Mouse (Mus musculus) lung, postnatal 10 days (tissue): ENCODE measurements around the gene Odc1.
"Not testable (repeated sequence)": the region's sequence is repeated elsewhere in the genome, so short reads cannot be mapped to it uniquely, and the experiment has no call there.

ENCODE experiments used
- DNase-seq: peaks from one replicate; pipeline ENCODE4 v3.0.0; 2021

Gene Odc1

DNA sequence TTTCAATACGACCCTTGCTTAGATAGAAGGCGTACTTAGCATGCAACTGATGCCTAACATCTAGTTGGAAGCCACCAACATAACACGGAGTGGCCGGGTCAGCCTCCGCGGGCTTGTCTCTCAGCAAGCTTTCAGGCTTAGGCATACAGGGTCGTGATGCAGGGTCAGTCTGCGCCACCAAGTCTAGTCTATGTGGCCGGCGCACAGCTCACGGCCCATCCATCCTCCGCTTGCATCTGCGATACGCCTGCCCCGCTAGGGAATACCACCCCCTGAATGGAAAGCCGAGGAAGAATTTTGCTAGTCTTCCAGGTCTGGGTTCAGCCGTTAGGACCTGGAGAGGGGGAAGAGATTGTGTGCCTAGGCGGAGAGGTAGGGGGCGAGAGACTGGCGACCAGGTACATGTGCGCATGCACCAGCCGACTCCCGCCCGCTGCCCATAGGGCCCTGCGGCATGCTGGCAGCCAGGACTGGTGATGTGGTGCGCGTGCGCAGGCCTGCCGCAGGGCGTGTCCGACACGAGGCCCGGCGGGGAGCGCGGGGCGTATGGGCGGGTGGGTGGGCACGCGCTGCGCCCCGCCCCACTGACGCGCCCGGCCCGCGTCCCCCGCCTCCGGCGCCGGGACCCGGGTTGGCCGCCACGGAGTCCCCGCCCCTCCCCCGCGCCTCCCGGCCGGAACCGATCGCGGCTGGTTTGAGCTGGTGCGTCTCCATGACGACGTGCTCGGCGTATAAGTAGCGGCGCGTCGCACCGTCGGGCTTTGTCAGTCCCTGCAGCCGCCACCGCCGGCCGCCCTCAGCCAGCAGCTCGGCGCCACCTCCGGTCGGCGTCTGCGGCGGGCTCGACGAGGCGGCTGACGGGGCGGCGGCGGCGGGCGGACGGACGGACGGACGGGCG is at the start of gene Odc1:
Gene Odc1 (plus strand): TSS at position 586 of the 898 bp plus-strand sequence.
- peak; percentile 98 for DNase-seq

DNA sequence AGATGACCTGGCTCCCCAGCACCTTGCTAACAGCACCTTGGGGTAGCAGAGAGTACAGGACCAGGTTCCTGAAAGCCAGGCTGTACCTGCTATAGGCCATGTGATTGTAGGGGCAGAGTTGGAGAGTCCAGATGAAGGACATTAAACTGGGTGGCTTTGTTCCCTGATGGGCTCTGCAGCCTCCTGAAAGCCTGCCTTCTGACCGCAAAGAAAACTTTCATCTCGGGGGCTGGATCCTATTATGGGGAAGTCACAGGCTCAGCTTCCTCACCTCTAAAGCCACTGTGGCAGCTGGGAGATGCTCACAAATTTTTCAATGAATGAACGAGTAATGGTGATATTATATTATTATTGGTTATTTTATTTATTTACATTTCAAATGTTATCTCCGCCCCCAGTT is 49.8 kb upstream of the Odc1 start:
- no peak for DNase-seq

DNA sequence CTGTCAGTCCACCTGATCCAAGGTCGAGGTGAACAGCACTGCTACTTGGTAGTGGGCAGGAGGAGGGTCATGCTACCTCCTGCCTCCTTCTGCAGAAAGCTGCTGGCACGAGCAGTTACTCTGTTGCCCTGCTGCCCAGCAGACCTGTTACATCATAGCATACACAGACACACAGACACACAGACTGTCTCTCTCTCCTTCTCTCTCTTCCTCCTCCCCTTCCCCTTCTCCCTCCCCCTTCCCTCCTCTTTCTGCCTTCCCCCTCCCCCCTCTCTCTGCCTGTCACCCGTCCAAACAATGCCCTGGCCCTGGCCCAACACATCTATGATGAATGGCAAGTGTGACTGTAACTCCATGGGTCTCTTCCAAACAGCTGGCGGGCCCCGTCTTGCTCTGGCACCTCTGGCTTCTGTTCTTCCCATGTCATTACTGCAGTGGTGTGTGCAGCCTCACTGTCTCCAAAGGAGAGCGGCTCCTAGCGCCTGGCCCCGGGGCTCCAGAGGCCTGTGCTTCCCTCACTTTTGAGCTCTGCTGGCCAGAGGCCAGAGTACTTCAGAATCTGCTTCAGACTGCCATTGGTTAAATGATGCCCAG is 48.6 kb upstream of the Odc1 start:
- DNase-seq, result peak; percentile 84

- DNase-seq, result no peak
Observed at GRCm38 (mm10) chr12:17505620-17506074, 38.9 kb upstream of the Odc1 start.

DNA sequence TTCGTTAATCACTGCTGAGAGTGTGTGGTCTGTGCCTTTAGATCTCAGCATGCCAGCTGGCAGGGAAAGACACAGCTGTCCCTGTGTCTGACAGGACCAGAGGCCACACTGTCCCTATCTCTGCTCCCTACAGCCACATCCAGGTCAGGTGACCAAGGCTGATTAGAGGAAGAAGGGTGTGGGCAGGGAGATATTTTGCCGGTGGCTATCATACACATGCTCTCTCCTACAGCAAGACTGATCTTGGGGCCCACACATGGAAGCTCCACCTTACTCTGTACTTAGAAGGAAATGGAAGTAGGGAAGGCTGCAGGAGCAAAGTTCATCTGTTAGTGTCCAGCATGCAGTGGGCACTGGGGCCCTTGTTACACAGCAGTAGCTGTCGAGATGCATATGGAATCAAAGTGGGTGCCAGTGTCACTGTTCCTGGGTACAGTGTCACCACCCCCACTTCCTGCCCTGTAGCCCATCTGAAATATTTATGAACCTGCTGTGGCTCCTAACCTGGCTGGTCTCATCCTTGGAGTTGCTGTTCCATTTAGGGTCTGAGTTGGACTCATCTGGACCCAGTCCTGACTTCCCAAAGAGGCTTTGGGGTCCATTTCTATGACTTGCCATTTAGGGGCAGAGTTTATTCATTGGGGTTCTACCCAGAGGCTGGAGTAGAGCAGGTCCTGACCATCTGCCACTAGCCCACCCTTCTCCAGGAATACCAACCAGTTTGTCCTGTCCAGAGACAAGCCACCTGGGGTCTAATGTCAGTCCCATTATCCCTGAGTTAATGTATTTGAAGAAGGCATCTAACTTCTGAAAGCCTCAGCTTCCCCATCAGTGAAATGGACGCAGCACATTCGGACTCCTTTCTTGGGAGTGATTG is 38.2 kb upstream of the Odc1 start:
- DNase-seq, result no peak

DNA sequence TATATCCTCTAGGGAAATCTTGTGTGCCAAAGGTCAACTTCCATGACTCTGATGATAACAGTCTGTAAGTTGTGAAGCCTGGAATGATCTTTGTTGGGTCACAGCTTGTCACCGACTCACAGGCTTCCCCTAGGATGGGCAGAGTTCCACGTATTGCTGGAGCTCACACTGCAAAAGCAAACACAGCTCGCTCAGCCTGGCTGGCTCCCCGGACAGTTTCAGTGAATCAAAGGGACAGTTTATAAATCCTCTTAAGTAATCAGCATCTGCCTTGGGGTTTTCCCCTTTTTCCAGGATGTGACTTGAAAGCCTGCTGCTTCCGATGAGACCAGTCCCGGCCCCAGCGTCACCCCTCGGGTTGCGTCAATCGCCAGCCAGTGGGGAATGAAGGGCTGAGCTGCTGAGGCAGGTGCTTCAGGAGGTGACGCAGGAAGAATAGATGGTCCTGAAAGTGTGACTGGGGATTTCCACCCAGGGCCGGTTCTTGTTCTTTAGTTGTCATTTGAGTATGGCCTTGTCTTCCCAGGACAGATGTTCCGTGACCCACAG is 37.5 kb upstream of the Odc1 start:
- peak; percentile 90 for DNase-seq

GRCm38 (mm10) chr12:17509310-17509709 is 35.3 kb upstream of the Odc1 start:
- DNase-seq, result no peak

GRCm38 (mm10) chr12:17510158-17510557 is 34.4 kb upstream of the Odc1 start:
- DNase-seq, result peak; percentile 81

GRCm38 (mm10) chr12:17511019-17511418 is 33.6 kb upstream of the Odc1 start:
- DNase-seq, result no peak

DNA sequence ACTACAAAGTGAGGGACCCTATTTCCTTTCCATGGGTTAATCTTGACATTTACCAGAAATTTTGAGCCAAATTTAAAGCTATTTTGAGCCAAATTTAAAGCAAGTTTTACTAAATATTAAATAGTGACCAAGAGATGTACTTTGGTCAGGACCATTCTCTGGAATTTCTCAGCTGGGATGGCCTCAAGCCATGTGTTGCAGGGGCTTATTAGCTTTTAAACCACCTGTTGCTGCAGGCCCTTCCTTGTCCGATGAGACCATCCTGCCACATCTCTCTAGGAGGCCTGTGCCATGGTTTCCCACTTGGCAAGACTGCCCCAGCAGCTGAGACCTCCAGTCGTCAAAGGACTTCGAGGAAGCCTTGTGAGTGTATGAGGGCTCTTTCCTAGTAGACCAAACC is 15.4 kb upstream of the Odc1 start:
- DNase-seq, result no peak

- no peak for DNase-seq
Observed at GRCm38 (mm10) chr12:17529726-17530125, 14.9 kb upstream of the Odc1 start.

- DNase-seq, result no peak
Observed at GRCm38 (mm10) chr12:17530825-17531224, 13.8 kb upstream of the Odc1 start.

GRCm38 (mm10) chr12:17536222-17536621 is 8.4 kb upstream of the Odc1 start:
- DNase-seq, result no peak

GRCm38 (mm10) chr12:17537147-17537546 is 7.4 kb upstream of the Odc1 start:
- DNase-seq, result no peak

DNA sequence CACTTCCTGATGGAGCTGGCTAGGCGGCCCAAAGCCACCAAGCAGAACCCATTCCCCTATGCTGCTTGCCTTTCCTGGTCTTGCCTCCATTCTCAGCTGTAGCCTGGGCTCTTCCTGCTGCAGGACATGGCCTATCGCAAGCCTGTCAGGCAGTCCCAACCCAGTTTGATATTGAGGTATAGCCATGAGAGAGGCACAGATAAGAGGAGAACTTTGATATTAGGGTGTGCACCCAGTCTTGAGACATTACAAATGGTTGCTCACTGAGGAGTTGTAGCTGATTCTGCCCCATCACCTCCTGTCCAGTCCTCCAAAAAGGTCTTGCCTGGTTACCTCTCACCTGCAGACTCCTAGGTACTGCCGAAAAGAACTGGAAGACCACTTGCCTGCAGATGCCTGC is 6.5 kb upstream of the Odc1 start:
- no peak for DNase-seq

GRCm38 (mm10) chr12:17539041-17539440 is 5.6 kb upstream of the Odc1 start:
- DNase-seq, result no peak

- no peak for DNase-seq
Observed at GRCm38 (mm10) chr12:17540040-17540552, 4.5 kb upstream of the Odc1 start.

GRCm38 (mm10) chr12:17545107-17545571 is 545 bp downstream of the Odc1 start:
- no peak for DNase-seq

DNA sequence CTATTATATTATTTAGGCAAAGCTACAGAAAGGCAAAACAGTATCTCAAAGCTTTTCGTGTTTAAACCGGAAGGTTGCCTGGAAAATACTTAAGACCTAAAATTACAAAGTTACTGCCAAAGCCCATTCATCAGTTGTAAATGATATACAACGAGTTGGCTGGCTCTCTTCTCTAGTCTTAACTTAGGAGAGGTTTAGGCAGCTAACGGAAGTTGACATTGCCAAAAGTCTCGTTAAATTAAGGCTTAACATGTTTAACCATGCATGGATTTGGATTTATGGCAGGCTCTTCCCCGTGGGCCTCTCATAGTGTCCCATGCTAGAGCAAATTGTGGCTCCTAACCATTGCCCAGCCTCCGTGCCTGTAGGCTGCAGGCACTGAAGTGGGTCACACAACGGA is 1.3 kb downstream of the Odc1 start:
- DNase-seq, result no peak

- DNase-seq, result not testable (repeated sequence)
Observed at GRCm38 (mm10) chr12:17547552-17547951, 3.0 kb downstream of the Odc1 start.

- no peak for DNase-seq
Observed at GRCm38 (mm10) chr12:17548505-17548904, 3.9 kb downstream of the Odc1 start.

GRCm38 (mm10) chr12:17549421-17549820 is 4.8 kb downstream of the Odc1 start:
- not testable (repeated sequence) for DNase-seq
